Mouse (Mus musculus) cerebellum, adult 2 months (tissue): ENCODE results near the gene Cd59b.

ENCODE experiments used
- CTCF ChIP-seq: fragments of 200-500 bp; IDR thresholded peaks from 2 replicates; pipeline ENCODE4 v1.5.1; 2011; ENCODE audit warnings: low read depth, mild to moderate bottlenecking, control low read depth, low read length, moderate library complexity, borderline replicate concordance; ENCODE audit not compliant: insufficient read depth
- POLR2A ChIP-seq: fragments of 200-500 bp; IDR thresholded peaks from 2 replicates; pipeline ENCODE4 v1.6.1; 2011; ENCODE audit warnings: low read length, control low read depth, borderline replicate concordance; ENCODE audit not compliant: insufficient read depth

GRCm38 (mm10) chr2:104030381-104030780 lies 39.3 kb upstream of the Cd59b start:
- TF ChIP-seq CTCF (no peak), POLR2A (no peak)
